Mouse (Mus musculus) urinary bladder, adult 2 months (tissue): ENCODE measurements at regions not wholly inside any gene's neighbourhood (a gene's known extent, or its start where the extent isn't known, plus 50 kb on each side); places are given as distances from the start of the nearest gene placed in this dataset.

Experiments used
- DNase-seq: peaks from one replicate; pipeline ENCODE4 v3.0.0; 2022; ENCODE audit warnings: low spot score

- no peak for DNase-seq
Measured at GRCm38 (mm10) chr10:45957686-45958085, 380.1 kb downstream of the Hace1 start.

DNA sequence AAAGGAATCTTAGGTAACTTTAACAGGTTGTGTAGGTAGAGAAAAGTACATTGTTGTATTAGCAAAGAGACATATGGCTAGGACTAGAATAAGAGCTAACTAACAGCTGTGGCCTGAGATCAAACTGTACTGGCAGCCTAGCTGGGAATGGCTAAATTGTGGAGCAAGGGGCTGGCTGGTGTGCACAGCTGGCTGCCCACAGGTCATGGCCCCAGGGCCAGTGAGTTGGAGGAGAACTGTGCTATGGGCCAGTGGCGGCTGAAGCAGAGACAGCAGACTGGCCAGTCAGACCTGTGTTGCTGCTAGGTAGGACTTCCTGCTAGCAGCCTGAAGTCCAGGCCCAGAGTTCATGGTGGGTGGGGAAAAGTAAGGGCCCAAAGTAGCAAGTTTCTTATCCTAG is 394.6 kb downstream of the Hace1 start:
- DNase-seq = no peak

GRCm38 (mm10) chr10:45982731-45983274 is 405.2 kb downstream of the Hace1 start:
- no peak for DNase-seq

- DNase-seq = no peak
Measured at GRCm38 (mm10) chr10:45983671-45984335, 406.2 kb downstream of the Hace1 start.

DNA sequence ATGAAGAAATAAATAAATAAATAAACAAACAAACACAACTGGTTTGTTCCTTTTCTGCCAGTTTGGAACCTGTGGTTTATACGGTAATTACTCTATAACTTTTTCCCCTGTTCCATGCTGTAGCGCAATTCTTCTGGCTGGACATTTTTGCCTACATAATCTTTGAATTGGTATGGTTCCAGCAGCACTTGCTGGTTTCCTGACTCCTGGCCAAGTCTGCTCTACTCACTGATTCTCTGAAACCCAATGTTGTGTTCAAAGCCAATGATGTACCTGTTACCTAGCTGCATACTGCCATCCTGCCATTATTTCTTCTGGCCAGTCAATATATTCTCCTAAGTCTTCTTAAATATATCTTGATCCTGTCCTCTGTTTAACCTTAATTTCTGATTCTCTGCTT is 408.7 kb downstream of the Hace1 start:
- DNase-seq = no peak

GRCm38 (mm10) chr10:46006319-46006718 is 428.7 kb downstream of the Hace1 start:
- no peak for DNase-seq

DNA sequence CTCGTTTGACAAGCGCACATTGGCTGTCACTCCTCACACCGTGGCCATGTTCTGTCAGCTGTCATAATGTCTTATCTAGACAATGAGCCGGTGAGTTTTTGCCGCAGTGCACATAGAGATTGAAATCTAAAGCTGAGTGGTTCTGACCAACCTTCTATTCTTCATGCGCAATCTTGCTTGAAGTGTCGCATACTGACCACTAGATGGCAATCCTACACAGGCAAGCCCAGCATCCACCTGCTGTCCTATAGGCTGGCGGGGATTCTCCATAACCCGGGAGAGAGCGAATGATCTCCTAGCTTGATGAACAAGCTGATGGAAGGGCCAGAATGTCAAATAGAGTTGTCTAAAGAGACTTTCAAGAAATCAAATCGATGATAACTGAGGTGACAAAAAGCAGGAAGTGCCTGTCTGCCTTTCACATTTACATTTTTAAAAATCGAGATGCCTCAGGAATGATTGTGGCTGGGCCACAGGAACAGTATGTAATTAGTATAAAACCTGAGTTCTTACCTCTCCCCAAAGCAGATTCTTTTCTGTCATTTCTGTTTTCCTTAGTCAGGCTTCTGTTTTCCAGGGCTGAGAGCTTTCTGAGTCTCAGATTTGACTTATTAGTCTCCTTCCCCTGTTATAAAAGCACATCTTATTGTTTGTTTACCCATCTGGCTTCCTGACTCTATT is 434.4 kb downstream of the Hace1 start:
- no peak for DNase-seq

GRCm38 (mm10) chr10:46012599-46012998 is 435.0 kb downstream of the Hace1 start:
- no peak for DNase-seq

DNA sequence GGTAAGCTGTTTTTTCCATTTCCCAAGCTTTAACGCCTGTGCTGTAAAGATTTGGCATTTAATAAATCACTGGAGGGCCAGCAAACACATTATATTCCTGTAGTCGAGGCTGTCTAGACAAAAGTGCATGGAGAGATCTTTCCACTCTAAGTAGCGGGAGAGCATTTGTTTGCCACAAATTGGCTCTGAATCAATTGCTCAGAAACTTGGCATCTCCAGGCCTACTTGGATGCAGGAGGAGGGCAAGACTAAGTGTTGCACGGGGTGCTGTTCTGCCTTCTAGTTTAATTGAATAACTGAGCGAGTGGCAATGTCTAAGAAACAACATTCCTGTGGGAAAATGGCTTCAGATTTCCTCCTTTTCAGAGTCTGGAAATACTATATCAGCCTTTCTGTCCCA is 438.7 kb downstream of the Hace1 start:
- DNase-seq = no peak

- no peak for DNase-seq
Measured at GRCm38 (mm10) chr10:46045474-46046093, 468.0 kb downstream of the Hace1 start.

DNA sequence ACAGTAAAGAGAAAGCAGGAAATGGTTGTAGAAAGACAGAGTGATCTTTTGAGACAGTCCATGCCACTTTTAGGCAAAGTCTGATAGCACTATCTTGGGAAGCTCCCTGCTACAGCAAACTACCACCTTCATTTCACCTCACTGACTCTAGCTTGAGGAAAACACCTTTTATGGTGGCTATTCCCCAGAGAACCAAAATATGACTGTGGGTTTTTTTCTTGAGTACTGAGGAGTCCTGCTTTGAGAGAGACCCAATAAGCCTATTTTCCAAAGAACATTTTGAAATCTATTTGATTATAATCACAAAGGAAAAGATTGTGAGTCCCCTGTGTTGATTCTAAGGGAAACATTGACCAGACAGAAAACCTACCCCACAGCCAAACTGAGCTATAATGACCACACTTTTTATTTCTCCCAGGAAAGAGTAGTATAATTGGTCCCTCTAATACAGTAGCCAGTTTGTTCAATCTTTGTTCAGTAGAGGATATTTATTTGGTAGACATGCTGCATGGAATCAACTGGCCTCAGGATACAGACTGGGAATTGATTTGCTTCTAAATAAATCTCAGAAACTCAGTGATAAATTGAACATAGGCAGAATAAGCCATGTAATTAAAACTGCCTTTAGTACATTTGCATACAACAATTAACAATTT is 468.6 kb downstream of the Hace1 start:
- no peak for DNase-seq

GRCm38 (mm10) chr10:46046890-46047414 is 469.3 kb downstream of the Hace1 start:
- DNase-seq = no peak

DNA sequence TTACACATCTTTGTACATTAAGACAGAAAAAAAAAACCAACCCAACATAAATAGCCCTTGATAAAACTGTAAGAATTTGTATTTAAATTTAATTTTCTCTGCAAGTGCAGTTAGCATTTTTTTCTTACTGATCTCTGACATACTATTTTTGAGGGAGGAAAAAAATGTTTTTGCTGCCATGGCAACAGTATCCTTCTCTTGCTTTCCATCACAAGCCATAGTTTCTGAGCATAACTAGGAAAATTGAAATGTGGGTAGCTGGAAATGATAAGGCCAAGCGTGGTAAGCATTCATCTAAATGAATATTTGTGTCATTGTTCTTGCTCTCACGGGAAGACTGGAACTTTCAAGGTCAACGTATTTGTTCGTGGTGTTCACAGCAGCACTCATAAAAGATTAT is 470.0 kb downstream of the Hace1 start:
- no peak for DNase-seq

- no peak for DNase-seq
Measured at GRCm38 (mm10) chr10:46057362-46058198, 480.0 kb downstream of the Hace1 start.

DNA sequence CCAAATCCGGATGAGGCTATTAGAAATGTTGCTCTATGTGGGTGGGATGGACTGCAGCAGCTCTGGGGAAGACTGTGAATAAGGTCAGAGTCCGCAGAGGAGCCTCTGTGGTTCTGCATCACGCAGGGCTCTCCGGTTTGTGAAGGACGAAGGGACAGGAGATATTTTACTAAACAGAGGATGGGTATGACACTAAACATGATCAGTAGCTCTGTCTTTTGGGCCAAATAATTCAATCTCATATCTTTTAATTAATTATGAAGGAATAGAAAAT is 480.5 kb downstream of the Hace1 start:
- DNase-seq = no peak

DNA sequence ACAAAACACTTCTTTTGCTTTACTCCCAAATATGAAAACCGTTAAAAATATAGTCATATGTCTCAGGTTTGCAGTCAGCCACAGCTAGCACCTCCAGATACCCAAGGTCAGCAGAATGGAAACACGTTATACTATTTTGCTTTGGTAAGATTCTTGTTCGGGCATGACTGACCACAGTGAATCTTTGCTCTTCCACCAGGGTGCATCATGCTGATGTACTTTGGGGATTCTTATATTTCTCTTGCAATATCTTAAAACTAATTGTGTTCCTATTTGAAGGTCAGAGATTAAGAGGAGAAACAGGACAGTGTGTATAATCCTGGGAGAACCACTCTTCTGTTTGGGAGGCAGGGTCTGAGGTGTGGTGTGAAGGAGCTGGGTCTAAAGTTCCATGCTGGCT is 481.7 kb downstream of the Hace1 start:
- DNase-seq = no peak

DNA sequence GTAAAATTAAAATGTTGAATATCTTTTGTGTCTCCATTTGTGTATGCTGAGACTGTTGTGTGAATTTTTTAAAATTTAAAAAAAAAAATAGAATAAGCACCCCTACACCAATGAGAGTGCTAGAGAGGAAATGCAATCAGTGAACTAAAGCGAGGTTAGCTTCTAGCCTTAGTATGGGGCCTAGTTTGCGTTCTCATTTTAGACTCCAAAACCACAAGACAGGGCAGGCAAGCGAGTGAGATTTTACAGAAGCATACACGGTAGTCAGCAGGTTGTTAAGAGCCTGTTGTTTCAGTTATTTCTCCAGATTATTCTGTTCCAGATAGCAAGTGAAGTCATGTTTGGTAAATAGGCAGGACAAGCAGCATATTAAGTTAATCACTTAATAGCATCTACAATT is 486.2 kb downstream of the Hace1 start:
- no peak for DNase-seq

GRCm38 (mm10) chr10:46070766-46071165 is 493.1 kb downstream of the Hace1 start:
- DNase-seq = no peak

GRCm38 (mm10) chr10:46071220-46071619 is 493.6 kb downstream of the Hace1 start:
- no peak for DNase-seq

GRCm38 (mm10) chr10:46071810-46072549 is 494.4 kb downstream of the Hace1 start:
- DNase-seq = no peak
